ENCODE assay signal across 25 mouse cellular contexts in genomic region chr4:136605756-136606485, GRCm38 (mm10). TPM values are rescaled to one million over a fixed set of nuclear protein-coding genes. Genes with fewer than 3 reads are reported as not detected.
"Had no signal": no experiment of that assay in that cellular context is flagged by ENCODE, and none has a peak within 500 bp of the region (broad histone marks: within the 10 kb centered on the region; RNA-seq: fewer than 3 reads in every experiment).

No protein-coding gene starts in this region.

- H3K4me3 ChIP-seq: liver, embryonic 15.5 days; lung, embryonic 15.5 days; megakaryocyte, embryonic 14.5 days; midbrain, embryonic 12.5 days; midbrain, embryonic 15.5 days; neural tube, embryonic 12.5 days had no signal

- H3K36me3 ChIP-seq: liver, embryonic 15.5 days; lung, embryonic 15.5 days; midbrain, embryonic 12.5 days; midbrain, embryonic 15.5 days; neural tube, embryonic 12.5 days had no signal

- H3K27ac ChIP-seq: liver, embryonic 15.5 days; lung, embryonic 15.5 days; macrophage; midbrain, embryonic 12.5 days; midbrain, embryonic 15.5 days; neural tube, embryonic 12.5 days had no signal

- DNase-seq: liver, postnatal 0 days; lung, adult 2 months; lung, postnatal 14 days; lung, postnatal 36 days; right cerebral cortex, postnatal 14 days; spleen, adult 18-20 months; thymus, adult 18-20 months; thymus, postnatal 14 days; thymus, postnatal 36 days had no signal

- H3K9me3 ChIP-seq: liver, embryonic 15.5 days; lung, embryonic 15.5 days; midbrain, embryonic 12.5 days; midbrain, embryonic 15.5 days; neural tube, embryonic 12.5 days had no signal

- H3K27me3 ChIP-seq: liver, embryonic 15.5 days; lung, embryonic 15.5 days; megakaryocyte, embryonic 14.5 days; midbrain, embryonic 12.5 days; midbrain, embryonic 15.5 days; neural tube, embryonic 12.5 days had no signal

RNA-seq across cellular contexts. Expression of gene Tex46, which starts 4.3 kb away (rescaled TPM):
- total RNA-seq: megakaryocyte progenitor cell, adult 5-6 weeks; midbrain, postnatal 0 days; monocyte, adult 5-6 weeks; neutrophil, adult 5-6 weeks had no signal
- polyA plus RNA-seq: liver, embryonic 15.5 days; liver, postnatal 0 days; lung, adult 2 months; lung, embryonic 15.5 days; lung, postnatal 0 days; macrophage; midbrain, embryonic 12.5 days; midbrain, embryonic 15.5 days; midbrain, postnatal 0 days; neural tube, embryonic 12.5 days; neural tube, embryonic 14.5 days; stomach, embryonic 14.5 days; stomach, embryonic 16.5 days; thymus, postnatal 0 days had no signal

RNA-seq across cellular contexts. Expression of gene Lactbl1, which starts 16.5 kb away (rescaled TPM):
- total RNA-seq: monocyte, adult 5-6 weeks; neutrophil, adult 5-6 weeks had no signal
- polyA plus RNA-seq: liver, embryonic 15.5 days; liver, postnatal 0 days; lung, embryonic 15.5 days; lung, postnatal 0 days; macrophage; neural tube, embryonic 12.5 days; neural tube, embryonic 14.5 days; stomach, embryonic 16.5 days had no signal
